Mouse (Mus musculus) frontal cortex, postnatal 36 days (tissue): ENCODE data around the gene Zfp414.

Experiments used
- DNase-seq, 2 experiments: peaks; one replicate each; pipeline ENCODE4 v3.0.0; 2022; ENCODE audit warnings: low spot score in 2 of 2

The Zfp414 gene

GRCm38 (mm10) chr17:33649781-33650475 is 21.0 kb downstream of the Zfp414 start:
- DNase-seq: no peak

GRCm38 (mm10) chr17:33666813-33667212 is 37.9 kb downstream of the Zfp414 start:
- no peak for DNase-seq

GRCm38 (mm10) chr17:33669681-33670080 is 40.8 kb downstream of the Zfp414 start:
- no peak for DNase-seq

- no peak for DNase-seq
These were observed 44.9 kb downstream of the Zfp414 start for GRCm38 (mm10) chr17:33673837-33674236.

GRCm38 (mm10) chr17:33675452-33675851 is 46.6 kb downstream of the Zfp414 start:
- DNase-seq: peak in 1 of 2 experiments; percentile 22

GRCm38 (mm10) chr17:33676086-33676485 is 47.2 kb downstream of the Zfp414 start:
- DNase-seq: no peak

GRCm38 (mm10) chr17:33678771-33679170 is 49.9 kb downstream of the Zfp414 start:
- DNase-seq: no peak
